Mouse (Mus musculus) olfactory bulb, adult 2 months (tissue): ENCODE results near the gene Nagk.

Experiments used
- CTCF ChIP-seq: fragments of 200-500 bp; IDR thresholded peaks from 2 replicates; pipeline ENCODE4 v1.5.1; 2012; ENCODE audit warnings: low read depth, mild to moderate bottlenecking, low read length, moderate library complexity; ENCODE audit not compliant: insufficient read depth
- POLR2A ChIP-seq: fragments of 200-500 bp; IDR thresholded peaks from 2 replicates; pipeline ENCODE4 v1.6.1; 2012; ENCODE audit warnings: mild to moderate bottlenecking, low read depth, low read length, moderate library complexity; ENCODE audit not compliant: insufficient read depth

DNA sequence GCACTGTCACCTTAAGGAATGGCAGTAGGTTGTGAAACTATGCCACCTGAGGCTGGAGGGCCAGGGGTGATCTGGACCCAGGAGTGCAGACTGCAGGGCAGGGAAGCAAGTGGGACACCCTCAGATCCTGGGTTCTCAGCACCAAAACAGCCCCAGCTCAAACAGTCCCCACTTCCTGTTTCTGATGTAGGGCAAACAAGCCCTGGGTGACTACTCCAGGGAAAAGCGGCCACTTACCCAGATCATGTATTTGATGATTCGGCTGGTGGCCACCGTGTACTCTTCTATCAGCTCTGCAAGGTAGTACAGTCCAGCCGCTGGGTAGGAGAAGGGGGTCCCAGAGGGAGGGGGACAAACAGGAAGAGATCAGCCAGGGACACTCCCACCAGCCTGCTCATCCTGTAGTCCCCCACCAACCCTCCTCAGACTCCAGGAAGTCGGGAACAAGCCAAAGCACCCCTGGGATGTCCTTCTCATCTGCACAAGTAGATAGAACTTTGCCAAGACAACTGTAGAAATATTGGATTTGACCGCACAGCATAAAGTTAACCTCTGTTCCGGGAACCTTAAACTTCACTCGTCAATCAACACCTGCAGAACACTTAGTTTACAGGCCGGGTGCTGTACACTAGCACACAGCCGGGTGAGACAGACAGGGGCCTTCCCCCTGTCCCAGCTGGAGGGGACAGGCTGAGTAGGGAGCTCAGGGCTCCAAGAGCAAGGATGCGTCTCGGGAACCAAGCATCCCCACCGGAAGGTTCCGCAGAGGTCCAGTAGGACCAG is 19.8 kb upstream of the Nagk start:
- TF ChIP-seq CTCF = no peak
- TF ChIP-seq POLR2A = no peak
